Mouse (Mus musculus) heart, postnatal 14 days (tissue): Measurements from ENCODE around the gene Arap1. TPM values are rescaled to one million over a fixed set of nuclear protein-coding genes. Genes with fewer than 3 reads are reported as not detected.

Source experiments
- DNase-seq, 2 experiments: peaks; one replicate each; pipeline ENCODE4 v3.0.0; 2021 to 2022
- intact Hi-C: fragments of 180-260 bp; cut with DNase I; formaldehyde crosslinking; loops from one replicate; pipeline ENCODE4 v1.15.1; 2025
- total RNA-seq, 2 experiments: library from RNA; stranded (reverse); gene quantifications; 2 replicates each; pipeline ENCODE4 v1.2.3; 2021

Arap1 gene
- total RNA-seq, 2 experiments from 2014 or later: 38.6 to 41.8 TPM

DNA sequence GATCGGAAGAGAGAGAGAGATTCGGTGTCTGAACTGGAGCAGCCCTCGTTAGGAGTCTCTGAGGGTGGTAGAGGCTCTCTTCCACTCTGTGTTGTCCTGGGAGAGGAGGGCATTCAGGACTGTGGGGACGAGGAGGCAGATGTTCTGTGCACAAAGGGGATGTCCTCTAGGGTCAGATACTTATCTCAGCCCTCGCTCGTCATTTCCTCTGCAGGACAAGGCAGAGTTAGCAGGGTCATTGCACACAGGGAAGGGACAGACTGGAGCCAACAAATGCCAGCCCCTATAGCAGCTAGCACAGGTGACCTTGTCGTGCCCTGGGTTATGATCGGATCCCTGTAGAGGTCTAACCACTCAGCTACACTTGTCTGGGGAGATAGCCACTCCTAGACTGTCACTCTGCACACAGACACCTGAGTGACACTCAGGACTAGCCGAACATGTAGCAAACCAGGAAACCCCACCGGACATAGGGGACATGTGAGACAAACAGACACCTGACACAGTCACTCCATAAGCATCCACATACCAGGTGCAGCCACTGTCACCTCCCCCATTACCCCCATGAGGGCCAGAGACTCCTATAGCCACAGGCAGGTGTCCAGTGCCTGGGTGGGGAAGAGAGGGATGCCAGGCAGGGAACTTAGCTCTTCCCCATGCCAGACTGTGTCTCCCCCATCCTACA is 112.2 kb downstream of the Arap1 start:
- intact Hi-C loops: no loop called here
- DNase-seq: peak in 1 of 2 experiments; percentile 6

DNA sequence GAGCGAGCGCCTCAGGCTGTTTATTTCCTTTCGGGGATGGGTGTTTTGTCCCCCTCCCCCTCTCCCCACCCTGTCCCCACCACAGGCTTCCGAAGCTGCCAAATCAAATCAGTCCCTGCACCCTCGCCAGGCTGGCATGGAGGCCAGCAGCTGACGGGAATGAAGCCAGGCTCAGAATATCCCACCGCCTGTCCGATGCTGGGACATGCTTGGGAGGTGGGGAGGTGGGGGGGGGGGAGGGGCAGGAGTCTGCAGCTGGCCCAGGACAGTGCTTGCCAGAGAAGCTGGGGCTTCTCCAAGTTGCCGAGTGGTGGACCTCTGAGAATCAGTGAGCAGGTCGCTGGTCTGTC is 112.7 kb downstream of the Arap1 start:
- intact Hi-C loops: no loop called here

DNA sequence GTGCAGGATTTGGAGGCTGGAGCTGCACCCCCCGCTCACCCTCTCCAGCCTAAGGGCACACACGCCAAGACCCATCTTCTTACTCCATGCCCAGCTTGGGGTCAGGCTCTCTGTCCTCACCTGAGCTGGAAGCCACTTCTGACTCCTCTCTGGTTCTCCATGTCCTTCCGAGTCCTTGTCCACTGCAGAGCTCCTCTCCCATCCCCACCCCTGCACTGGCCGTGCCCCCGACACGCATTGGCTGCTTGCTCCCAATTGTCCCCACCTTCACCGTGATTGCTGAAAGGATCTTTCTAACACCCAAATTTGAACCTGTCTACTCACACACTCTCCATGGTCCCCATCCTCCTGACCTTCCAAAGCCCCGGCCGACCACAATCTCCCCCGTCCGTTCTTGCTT is 113.7 kb downstream of the Arap1 start:
- DNase-seq: no peak
- intact Hi-C loops: no loop called here

More for the DNA sequence above, 112.7 kb downstream of the Arap1 start:
- DNase-seq: peak; percentile 71 to 81

Other genes starting within 250 kb of the Arap1 start
- 10 to 100 TPM; 12.4 to 13.5 TPM for gene Atg16l2, start 45.8 kb upstream of the Arap1 start, total RNA-seq
- 10 to 100 TPM; 17.0 to 40.3 TPM for gene Stard10, start 31.0 kb upstream of the Arap1 start, total RNA-seq
- gene Gm45837, start 62.8 kb downstream of the Arap1 start, total RNA-seq: not detected
- gene Pde2a, start 73.6 kb downstream of the Arap1 start, total RNA-seq: 10 to 100 TPM; 72.2 to 78.0 TPM
- gene Art2b, start 237.5 kb downstream of the Arap1 start, total RNA-seq: not detected